Mouse (Mus musculus): ENCODE measurements at regions not wholly inside any gene's neighbourhood (a gene's known extent, or its start where the extent isn't known, plus 50 kb on each side); places are given as distances from the start of the nearest gene placed in this dataset.
A peak's percentile ranks its signal among the peaks of the same experiment; 100 is the strongest.

DNA sequence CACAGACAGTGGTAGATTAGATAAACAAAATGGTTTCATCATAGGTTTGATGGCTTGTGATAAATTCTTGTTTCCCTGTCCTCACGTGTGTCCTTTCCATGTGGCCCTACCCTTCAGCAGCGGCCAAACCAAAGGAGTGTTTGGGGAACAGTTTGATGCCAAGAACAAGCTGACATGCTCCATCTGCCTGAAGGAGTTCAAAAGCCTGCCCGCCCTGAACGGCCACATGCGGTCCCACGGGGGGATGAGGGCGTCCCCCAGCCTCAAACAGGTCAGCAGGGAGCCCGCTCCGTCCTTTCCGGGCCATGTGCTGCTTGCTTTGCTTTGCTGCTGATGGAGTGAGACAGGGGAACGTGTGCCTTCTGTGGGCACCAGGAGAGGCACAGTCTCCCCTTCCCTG lies 51.0 kb upstream of the Mrps10 start:
- DNase-seq, result peak; percentile 94

DNA sequence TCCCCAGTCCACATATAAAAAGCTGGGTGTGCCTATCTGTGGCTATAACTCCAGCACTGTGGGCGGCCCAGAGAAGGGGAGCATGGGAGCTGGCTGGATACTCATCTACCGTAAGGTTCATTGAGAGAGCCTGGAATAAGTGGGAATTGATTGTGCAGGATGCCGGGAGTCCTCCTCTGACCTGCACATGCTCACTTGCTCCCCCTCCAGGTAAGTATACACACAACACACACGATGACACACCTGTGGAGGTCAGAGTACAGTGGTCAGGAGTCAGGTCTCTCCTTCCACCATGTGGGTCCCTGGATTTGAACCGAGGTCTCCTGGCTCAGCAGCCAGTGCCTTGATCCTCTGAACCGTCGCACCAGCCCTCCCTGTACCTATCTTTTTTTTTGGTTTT lies 55.5 kb upstream of the Mrps10 start:
- no peak for DNase-seq

DNA sequence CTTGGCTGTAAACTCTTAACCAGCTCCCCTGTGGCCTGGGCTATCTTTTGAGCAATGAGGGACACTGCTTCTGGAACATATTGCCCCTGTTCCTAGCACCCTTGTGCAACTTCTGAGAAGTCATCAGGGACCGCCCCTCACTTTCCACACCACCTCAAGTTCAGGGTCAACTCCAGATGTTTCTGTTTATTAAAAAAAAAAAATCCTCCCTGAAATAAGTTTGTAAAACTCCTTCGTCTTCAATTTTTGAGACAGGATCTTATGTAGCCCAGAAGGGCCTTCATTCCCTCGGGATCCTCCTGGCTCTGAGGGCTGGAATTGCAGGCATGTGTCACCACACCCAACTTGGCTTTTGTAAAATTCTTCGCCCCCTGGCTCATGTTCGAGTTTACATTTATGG lies 57.4 kb upstream of the Mrps10 start:
- DNase-seq, result peak; percentile 94

DNA sequence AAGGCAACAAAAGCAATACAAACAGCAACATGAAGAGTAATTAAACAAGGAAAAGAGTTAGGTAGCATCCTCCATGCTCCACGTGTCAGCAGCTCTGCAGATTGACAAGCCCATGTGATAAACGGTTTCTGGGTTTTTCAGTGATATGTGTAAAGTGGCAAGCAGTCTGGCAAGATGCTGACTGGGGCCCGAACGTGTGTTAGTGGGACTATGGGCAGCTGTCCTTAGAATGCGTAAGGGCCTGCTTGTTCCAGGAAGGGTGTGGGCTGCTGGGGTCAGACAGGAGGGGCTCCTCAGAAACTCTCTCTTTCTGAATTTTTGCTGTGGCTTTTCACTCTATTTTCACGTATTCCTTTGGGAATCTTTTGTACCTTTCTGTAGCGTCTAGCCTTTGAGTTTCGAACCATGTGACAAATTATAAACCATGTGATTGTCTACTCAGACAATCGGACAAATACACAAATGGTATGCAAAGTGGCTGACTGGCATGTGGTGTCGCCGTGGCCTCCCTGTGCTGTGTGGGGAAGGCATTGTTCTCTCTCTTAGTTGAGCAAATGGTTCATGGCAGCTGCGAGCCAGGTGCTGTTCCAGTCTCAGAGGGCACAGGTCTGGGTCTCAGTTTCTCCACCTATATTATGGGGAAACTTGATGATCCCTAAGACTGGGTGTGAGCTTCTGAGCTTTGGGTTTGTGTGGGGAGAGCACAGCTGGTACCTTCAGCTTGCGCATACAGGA lies 62.5 kb upstream of the Mrps10 start:
- DNase-seq, result no peak

DNA sequence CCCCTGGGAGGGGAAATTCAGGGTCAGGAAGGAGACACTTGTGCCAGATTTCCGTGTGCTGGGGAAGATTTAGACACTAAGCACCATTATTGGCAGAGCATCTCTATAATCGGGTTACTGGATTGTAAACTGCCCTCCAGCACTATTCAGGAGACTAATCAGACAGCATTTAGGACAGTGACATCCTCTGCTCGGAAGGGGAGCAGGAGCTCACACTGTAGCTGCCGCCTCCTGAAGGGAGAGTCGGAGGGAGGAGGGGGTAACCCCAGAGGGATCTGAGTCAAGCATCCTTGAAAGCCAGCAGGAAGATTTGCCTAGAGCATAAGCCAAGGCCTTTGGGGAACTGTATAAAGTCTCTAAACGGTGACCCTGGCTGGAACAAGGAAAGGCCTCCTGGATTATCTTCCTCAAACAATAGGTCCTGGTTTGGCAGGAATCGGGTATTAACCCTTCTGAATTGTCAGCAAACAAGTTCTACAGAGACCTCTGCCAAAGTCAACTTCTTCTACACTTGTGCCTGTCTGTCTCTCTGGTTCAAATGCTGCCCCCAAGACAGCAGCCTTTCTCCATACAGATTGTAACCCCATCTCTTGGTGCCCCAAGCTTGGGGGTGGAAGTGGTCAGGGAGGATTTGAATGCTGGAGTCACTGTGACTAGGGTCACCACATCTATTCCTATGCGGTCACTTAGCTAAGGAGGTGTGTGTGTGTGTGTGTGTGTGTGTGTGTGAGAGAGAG lies 64.1 kb upstream of the Mrps10 start:
- DNase-seq, result peak; percentile 93

DNA sequence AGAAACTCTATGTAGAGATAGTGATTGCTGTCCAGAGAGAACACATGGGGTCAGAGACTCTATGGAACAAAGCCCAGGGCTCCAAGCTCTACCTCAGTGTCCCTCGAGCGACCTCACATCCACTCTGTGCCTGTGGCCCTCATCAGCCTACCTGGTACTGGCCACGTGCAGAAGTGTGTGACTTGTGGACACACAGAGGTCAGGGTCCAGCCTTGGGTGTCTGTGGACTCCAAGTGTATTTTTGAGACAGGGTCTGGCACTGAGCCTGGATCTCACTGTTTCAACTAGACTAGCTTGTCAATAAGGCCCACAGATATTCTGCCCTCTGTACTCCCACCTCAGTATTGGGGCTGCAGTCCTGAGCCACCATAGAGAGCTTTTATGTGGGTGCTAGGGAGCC lies 65.1 kb upstream of the Mrps10 start:
- no peak for DNase-seq

DNA sequence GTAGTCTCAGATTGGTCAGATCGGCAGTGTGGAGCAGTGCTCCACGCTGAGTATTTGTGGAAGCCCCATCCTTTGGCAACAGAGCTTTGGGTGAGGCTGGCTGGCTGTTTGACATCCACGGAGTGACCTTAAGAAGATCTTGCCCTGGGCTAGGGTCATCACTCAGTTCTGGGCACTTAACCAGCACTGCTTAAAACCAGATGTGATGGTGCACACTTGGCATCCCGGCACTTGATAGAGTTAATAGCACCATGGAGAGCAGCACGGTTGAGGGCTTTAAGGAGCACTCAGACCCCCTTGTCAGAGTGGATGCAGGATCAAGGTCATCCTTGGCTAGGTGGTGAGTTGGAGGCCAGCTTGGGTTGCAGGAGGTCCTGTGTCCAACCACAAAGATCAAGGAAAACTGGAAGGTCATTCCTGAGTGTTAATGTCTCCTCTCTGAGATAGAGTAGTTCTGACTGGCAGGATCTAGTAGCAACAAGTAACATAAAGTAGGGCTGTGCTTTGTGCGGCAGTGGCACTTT lies 70.2 kb upstream of the Mrps10 start:
- DNase-seq, result no peak

DNA sequence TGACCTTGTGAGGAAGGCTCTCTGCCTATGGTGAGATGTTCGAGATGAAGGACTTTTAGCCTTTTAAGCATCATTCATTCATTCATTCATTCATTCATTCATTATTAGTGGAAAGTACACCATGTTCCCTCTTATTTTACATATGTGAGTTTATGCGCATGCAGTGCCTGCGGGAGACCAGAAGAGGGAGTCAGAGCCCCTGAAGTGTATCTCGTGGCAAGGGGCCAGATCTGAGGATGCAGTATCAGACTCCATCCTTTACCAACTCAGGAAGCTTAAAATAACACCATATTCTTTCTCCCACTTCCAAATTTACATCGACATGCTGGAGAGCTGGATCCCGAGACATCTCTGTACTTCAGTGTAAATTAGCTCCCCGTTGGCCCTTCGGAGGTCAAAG lies 70.7 kb upstream of the Mrps10 start:
- DNase-seq, result no peak

DNA sequence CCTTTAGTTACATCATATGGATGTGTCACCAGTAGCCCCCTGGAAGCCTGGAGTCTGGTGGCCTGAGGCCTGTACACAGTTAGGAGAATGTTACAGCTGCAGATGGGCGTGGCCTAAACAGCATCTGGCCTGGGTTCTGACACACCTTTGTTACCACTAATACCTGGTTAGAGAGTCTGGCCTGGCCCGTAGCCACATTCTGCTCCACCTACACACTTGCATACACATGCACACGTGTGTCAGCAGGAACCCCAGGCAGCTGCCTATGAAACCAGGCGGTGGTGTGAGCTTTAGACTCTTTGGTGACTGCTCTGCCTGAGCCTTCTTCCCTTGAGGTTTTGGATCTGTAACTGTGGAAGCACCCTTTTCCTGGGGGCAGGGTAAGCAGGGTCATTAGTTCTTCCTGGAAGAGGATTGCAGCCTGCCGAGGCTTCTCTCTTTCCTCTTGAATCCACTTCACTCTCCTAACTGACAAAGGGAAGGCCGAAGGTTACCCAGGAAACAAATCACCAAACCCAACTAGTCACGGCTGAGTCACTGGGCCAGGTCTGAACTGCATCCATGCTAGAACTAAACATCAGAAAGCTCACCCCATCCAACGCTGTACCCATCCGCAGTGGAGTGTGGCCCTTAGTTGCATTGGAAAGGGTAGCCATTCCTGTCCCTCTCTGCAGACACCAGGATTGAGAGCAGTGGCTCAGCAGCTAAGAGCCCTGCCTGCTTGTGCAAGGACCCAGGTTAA lies 71.8 kb upstream of the Mrps10 start:
- DNase-seq, result no peak

DNA sequence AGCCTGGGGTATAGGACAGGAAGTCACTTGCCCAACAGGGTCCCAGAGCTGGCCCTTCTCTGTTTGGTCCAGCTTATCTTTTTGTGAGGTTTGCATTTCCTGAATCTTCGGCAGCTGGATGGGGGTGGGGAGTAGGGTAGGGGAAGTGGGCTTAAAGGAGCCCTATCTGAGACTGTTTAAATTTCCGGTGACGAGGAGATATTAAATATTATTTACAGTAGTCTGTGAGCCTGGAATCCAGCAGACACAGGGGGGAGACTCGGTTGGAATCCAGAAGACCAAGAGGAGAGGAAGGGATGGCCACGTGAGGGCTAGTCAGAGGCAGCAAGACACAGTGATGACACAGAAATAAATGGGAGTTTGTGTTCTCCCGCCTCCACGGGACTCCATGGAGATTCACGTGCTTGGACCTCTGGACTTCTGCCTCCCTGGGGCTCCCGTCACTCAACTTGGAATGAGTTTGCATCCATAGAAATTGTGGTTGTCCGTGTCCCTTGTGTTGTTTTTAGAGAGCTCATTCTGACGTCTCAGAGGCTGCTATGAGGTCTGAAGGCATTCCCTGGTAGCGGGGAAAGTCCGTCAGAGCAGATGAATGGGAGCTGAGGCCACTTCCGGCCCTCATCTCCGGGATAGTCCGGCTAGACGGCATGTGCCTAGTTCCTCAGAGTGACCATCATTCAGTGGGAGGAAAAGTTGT lies 73.2 kb upstream of the Mrps10 start:
- DNase-seq, result peak; percentile 98

DNA sequence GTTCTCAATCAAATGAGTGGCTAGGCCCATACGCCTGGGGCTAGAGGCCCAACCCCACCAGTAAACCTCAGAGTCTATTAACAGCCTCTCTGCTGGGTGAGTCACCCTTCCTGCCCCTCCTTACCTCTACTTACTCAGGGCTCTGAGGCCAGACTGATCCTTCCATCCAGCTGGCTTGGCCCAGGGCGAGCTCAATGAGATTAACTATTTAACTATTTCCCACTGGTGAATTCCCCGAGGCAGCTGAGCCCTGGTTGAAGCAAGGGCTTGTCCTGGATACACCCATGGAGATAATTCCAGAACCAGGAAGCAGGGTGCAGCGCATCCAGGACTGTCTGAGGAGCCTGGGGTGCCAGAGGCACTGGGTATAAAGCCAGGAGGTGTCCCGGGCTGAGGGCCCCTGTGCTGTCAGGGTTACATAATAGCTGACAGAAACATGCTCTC lies 74.6 kb upstream of the Mrps10 start:
- peak; percentile 99 for DNase-seq

DNA sequence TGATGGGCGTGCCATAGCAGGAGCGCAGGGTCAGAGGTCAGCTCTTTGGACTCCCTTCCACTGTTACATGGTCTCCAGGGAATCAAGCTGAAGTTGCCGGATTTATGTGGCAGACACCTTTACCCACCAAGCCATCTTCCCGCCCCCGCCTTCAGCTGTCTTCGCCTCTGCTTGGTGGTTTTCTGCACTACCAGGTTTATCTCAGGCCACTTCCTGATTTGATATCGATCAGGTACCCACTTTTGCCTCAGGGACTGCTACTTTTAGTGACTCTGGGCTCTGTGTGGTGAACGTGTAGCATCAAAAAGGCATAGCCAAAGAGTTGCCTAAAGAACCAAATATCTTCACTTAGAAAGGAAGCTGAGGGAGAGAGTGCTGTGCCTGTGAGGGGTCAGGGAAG lies 75.5 kb upstream of the Mrps10 start:
- DNase-seq, result no peak

DNA sequence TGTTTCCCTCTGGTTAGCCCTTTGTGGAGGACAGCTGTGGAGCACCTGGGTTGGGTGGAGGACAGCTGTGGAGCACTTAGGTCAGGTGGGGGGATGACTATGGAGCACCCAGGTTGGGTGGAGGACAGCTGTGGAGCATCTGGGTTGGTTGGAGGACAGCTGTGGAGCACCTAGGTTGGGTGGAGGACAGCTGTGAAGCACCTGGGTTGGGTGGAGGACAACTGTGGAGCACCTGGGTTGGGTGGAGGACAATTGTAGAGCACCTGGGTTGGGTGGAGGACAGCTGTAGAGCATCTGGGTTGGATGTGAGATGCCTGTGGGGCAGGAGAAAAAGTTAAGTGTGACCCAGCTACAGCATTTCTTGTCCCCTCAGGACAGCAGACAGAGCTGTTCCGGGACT lies 77.1 kb upstream of the Mrps10 start:
- no peak for DNase-seq

DNA sequence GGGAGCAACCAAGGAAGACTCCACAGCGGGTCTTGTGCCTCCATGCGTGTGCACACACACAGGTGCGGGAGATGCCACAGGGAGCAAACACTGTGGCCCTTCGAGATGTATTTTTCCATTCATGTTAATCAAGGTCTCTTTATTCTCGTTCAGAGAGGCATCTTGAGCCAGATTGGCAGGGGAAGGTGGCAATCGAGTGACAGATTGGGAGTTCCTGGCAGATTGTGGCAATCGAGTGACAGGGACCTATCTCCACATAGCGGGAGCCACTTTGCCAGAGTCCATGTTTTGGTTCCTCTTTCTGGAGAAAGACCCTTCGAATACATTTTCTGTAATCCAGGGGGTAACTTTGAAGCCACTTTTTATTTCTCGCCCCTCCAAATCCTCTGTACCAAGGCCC lies 83.1 kb upstream of the Mrps10 start:
- DNase-seq, result no peak

DNA sequence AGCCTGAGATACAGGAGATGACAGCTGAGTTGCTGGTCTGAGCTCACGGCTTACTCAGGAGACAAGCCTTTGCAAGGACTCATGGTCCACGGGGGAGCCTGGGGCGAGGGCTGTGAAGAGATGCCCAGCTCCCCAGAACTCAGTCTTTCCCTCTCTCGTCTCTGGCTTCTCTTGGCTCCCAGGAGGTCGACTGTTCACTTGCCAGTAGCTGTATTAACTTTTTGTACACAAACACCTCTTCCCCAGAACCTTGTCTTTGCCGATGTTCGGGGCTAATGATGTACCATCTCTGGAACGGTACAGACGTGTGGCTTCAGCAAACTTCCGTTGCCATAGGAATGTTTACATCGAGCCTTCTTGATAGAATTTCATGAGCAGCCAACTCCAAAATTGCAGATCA lies 84.5 kb upstream of the Mrps10 start:
- no peak for DNase-seq

DNA sequence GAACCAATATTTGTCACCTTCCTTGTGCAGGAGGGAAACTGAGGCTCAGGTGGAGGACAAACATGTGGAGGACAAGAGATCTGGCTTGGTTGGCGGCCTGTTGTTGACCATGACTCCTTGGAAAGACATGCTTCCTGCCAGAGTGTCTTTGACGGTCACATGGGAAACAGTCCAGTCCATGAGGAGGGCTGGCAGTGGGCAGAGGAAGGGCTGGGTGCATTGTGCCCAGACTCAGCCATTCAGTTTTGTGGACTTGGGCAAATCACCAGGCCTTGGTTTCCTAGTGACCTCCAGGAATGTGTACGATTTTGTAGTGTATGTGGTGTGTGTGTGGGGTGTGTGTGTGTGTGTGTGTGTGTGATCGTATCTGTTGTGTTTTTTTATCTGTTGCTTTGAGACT lies 85.5 kb upstream of the Mrps10 start:
- DNase-seq, result no peak

DNA sequence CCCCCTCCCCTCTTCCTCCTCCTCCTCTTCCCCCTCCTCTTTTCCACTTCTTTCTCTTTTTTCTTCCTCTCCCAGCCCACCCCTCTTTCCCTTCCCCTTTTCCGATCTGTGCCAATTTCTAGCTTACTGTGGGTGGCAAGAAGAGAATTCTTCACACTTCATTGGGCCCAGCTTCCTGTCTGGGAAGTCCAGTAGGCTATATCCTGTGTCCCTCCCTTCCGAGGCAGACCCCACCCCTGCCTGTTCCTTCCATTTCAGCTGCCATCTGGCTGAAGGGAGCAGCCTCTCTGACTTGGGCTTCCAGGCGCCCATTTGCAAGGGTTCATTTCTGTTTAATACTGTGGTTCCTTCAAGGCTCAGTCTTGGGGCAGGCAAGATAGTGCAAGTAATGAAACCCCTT lies 86.2 kb upstream of the Mrps10 start:
- no peak for DNase-seq

DNA sequence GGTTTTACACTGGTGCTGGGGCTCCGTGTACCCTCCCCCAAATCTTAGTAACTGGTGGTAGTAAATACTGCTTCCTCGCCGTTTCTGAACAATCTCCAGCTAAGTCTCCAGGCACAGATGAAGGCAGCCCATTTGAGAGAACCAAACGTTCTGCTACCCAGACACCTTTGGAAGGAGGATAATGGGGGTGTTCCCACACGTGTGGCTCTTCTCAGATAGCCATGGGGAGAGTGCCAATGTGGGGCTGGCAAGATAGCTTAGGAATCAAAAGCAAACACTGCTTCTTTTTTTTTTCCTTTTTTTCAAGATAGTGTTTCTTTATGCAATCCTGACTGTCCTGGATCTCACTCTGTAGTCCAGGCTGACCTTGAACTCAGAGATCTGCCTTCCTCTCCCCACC lies 90.8 kb upstream of the Mrps10 start:
- DNase-seq, result no peak

DNA sequence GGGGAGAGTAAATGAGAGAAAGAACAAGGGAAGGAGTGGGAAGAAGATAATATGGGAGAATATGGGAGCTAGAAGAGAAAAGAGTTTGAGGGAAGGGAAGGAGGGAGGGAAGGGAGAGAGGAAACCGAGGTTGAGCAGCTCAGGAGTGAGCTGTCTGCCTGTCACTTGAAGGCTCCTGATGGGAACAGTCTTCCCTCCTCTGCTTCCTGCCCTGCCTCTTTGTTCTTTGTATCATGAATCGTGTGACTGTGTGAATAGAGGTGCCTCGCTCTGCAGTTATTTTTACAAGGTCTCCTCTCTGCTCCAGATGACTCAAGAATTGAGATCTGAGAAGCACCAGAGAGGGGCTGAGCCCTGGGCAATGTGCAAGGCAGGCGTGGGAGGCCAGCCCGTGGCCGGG lies 92.0 kb upstream of the Mrps10 start:
- DNase-seq, result no peak

DNA sequence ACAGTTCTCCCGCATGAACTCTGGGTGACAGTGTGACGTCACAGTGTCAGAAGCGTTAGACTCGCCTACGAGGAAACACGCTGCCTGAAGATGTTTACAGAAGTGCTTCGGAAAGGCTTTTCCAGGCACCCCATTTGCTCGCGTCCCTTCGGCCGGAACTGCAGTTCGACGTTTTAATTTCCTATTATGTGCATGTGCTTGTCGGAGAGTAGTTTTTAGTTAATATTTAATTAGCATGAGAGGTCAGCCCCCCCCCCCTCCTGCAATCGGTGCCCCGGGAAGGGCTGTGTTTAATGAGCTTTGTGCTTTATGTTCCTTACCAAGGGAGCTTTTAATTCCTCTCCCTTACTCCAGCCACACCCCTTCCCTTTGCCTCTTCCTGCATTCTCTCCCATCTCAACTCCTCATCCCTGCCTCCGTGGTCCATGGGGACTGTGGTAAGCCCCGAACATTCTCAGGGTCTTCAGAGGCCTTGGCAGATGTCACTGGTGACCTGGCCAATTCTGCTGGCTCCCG lies 92.8 kb upstream of the Mrps10 start:
- no peak for DNase-seq

DNA sequence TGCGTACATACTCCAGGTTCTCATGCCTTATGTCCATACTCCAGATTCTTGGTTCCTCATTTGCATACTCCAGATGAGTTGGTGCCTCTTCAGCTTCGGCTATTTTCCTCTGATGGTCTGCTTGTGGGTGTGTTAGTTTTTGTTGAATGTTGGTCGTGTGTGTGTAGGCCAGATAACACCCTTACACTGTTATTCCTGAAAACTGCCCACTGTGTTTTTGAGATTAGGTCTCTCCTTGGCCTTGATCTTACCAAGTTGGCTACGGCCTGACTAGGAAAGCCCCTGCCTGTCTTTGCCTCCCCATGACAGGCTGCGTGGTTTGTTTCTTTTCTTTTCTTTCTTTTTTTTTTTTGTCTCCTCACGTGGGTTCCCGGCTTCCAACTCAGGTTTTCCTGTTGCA lies 95.4 kb upstream of the Mrps10 start:
- no peak for DNase-seq

DNA sequence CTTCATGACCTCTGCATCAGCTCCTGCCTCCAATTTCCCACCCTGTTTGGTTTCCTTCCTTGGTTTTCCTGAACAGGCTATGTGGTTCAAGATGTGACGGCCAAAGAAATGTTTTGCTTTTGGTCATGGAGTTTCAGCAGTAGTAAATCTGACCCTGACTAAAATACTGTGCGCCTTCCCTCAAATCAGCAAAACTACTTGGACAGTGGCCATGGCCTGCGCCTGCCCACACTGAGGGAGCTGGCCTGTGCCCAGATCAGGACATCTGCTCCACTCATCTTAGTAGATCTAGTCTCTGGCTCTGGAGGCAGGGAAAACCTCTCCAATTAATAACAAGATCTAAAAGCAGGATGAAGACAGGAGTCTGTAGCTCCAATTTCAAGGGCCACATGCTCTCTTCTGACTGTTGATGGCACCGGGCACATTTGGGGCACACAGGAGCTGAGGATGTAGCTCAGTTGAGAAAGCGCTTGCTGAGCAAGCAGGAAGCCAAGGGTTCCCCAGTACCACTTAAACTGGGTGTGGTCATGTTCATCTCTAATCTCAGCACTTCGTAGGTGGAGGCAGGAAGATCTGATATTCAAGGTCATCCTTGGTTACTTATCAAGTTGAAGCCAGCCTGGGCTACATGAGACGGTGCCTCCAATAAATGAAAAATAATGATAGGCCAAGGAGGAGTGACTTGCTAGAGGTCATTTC lies 96.6 kb upstream of the Mrps10 start:
- DNase-seq, result peak; percentile 96

Measured in heart, adult 11 months (tissue).